Mouse (Mus musculus): ENCODE measurements around the gene Kndc1.

DNA sequence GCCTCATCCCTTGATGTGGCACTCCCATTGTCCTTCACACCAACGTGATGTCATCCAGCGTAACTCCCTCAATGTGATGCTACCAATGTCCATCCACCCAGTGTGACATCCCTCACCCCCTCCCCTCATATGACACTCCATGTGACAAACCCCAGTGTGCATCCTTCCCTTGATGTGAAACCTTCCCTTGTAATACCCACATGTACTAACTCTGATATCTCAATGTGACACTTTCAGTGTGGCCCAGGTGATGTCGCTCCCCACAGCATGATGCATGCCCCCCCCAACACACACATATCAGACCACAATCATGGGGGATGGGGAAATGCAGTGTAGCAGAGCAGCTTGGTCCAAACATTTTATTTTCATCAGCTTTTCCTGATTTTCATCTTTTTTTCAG, 62.2 kb downstream of the Kndc1 start:
- no peak for TF ChIP-seq POLR2A (IDR thresholded peaks at IDR 0.05; ENCODE audit: insufficient read depth, low read depth, low read length)
- TF ChIP-seq EP300 (IDR thresholded peaks at IDR 0.05; ENCODE audit: insufficient read depth, low read depth, low read length) = no peak

All from heart, adult 2 months (tissue).